Mouse (Mus musculus): ENCODE data around the gene Vmn1r219. TPM values are rescaled to one million over a fixed set of nuclear protein-coding genes. Genes with fewer than 3 reads are reported as not detected.
"Not testable (repeated sequence)": the region's sequence is repeated elsewhere in the genome, so short reads cannot be mapped to it uniquely, and the experiment has no call there.

Gene Vmn1r219
- not detected for total RNA-seq (2021)
- long read RNA-seq, experiment 1, result 0 reads
- long read RNA-seq, experiment 2, result 0 reads

- DNase-seq, result no peak
These were observed at the start of gene Vmn1r219 for GRCm38 (mm10) chr13:23159012-23159411. Vmn1r219 (plus strand) TSS chr13:23159312.

- DNase-seq, result not testable (repeated sequence)
These were observed 41.0 kb upstream of the Vmn1r219 start, which contains the start of gene Vmn1r217 for GRCm38 (mm10) chr13:23118126-23118525. Vmn1r217 (minus strand) TSS chr13:23118226.

- no peak for DNase-seq
These were observed 38.5 kb upstream of the Vmn1r219 start for GRCm38 (mm10) chr13:23120611-23121010.

DNA sequence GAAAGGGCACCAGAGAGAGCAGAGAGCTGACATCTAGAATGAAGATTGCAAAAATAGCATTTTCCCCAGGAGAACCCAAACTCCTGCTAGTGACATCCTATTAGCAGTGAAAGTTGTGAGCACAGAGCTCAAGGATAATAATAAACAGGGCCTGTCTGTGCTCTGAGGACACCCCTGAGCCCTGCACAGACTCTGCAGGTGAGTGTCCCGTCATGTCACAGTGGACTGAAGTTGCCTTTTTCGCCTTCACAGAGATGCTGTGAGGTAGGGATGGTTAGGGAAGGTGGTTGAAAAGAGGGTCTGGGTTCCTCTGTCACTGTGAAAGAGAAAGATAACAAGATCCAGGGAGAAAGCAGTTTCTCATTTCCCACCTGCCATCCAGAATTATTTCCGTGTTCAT is 26.0 kb upstream of the Vmn1r219 start, which contains the start of gene Vmn1r218:
TSS of gene Vmn1r218 (plus strand) at position 57 of the 400 bp plus-strand sequence.
- DNase-seq, result no peak

DNA sequence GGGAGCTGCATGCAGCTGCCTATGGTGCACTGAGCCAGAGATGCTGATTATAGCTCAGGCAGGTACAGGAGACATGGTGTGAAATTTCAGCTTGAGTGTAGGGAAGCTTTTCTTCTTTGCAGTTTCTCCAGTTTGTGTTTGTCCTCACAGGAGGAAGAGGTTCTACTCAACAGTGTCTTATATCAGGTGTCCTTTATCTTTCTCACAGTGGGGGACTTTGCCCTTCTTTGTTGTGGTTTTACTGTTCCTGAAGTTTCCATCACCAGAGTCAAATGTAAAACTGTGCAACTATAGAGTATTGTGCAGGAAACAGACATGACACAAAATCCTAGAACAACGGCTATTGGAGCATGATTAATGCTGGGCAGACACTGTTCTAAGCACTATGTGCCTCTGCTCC is 25.6 kb upstream of the Vmn1r219 start:
- DNase-seq, result no peak

GRCm38 (mm10) chr13:23138880-23139279 is 20.2 kb upstream of the Vmn1r219 start:
- DNase-seq, result no peak

GRCm38 (mm10) chr13:23157848-23158247 is 1.3 kb upstream of the Vmn1r219 start:
- DNase-seq, result no peak

DNA sequence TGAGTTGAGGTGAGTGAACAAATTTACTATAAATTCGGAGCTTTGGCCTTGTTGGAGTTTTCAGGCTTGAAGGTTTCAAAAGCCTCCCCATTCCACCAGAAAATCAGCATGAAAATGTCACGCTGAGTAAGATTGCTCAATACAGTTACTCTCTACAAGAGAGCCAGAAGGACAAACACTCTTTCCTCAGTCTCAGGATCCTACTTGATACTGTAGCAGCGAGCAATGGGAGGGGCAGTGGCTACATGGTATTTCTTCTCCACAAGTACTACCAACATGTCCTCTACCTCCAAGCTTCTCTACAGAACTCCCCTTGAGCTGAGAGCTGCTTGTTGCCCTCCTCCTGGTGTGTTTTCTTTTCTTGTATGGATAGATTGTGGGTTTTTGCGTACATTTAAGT is 7.4 kb downstream of the Vmn1r219 start:
- DNase-seq, result not testable (repeated sequence)

DNA sequence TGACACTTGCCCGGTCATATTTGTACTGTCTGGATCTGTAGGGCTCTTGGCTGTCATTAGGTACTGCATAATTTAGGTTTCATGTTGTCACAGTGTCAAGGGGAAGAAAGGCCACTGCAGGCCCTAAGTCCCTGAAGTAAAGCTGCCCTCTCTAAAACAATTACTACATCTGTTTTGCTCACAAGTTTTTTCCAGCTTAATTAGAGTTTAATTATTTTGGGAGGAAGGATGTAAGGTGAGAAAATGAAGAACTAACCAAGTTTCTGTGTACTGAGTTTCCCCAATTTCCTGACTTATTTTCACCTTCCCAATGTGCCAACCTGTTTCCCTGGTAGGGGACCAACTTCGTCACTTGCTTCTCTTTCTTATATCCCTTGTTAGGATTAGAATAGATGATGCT is 28.8 kb downstream of the Vmn1r219 start, which contains the start of gene Vmn1r220:
TSS of gene Vmn1r220 (minus strand) at position 101 of the 400 bp plus-strand sequence.
- no peak for DNase-seq

GRCm38 (mm10) chr13:23203885-23204284 is 44.8 kb downstream of the Vmn1r219 start:
- DNase-seq, result not testable (repeated sequence)

DNA sequence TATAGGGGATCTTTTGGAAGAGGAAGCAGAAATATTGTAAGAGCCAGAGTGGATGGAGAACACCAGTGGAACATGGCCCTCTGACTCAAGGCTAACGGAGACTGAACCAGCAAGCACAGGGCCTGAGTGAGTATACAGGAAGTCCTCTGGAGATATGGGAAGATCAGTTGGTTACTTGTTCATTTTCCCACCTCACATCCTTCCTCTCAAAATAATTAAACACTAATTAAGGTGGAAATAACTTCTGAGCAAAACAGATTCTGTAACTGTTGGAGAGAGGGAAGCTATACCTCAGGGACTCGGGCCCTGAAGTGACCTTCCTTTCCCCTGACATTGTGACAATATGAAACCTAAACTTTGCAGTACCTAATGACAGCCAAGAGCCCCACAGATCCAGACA is 54.7 kb downstream of the Vmn1r219 start, which contains the start of gene Vmn1r221:
TSS of gene Vmn1r221 (plus strand) at position 301 of the 400 bp plus-strand sequence.
- DNase-seq, result not testable (repeated sequence)

Other genes with a start within 250 kb of the Vmn1r219 start
- gene Vmn1r213, start 151.7 kb upstream of the Vmn1r219 start, total RNA-seq (2021), result not detected
- not detected for gene Vmn1r214, start 128.9 kb upstream of the Vmn1r219 start, total RNA-seq (2021)
- gene Vmn1r215, start 91.3 kb upstream of the Vmn1r219 start, total RNA-seq (2021), result not detected
- gene Vmn1r217, start 41.1 kb upstream of the Vmn1r219 start, total RNA-seq (2021), result not detected
- not detected for gene Vmn1r218, start 26.2 kb upstream of the Vmn1r219 start, total RNA-seq (2021)
- gene Vmn1r220, start 28.7 kb downstream of the Vmn1r219 start, total RNA-seq (2021), result not detected
- not detected for gene Vmn1r221, start 54.8 kb downstream of the Vmn1r219 start, total RNA-seq (2021)
- not detected for gene Vmn1r222, start 76.6 kb downstream of the Vmn1r219 start, total RNA-seq (2021)
- not detected for gene Vmn1r223, start 87.8 kb downstream of the Vmn1r219 start, total RNA-seq (2021)
- 10 to 100 TPM; 16.7 to 17.3 TPM for gene Zfp322a, start 209.9 kb downstream of the Vmn1r219 start, total RNA-seq (2021)